Mouse (Mus musculus) testis, adult 2 months (tissue): Measurements from ENCODE around the gene Plekha7. TPM values are rescaled to one million over a fixed set of nuclear protein-coding genes. Genes with fewer than 3 reads are reported as not detected.

Experiments used
- H3K27ac ChIP-seq: fragments of 200-500 bp; 2 replicates; pipeline ENCODE4 v1.5.1; 2012; ENCODE audit warnings: low read depth, low read length; ENCODE audit not compliant: control insufficient read depth, insufficient read depth
- H3K27me3 ChIP-seq: fragments of 200-500 bp; 2 replicates; pipeline ENCODE4 v1.6.1; 2012; ENCODE audit warnings: mild to moderate bottlenecking, low read length, moderate library complexity; ENCODE audit not compliant: control insufficient read depth, insufficient read depth
- H3K36me3 ChIP-seq: fragments of 200-500 bp; 2 replicates; pipeline ENCODE4 v1.6.1; 2012; ENCODE audit warnings: mild to moderate bottlenecking, low read length; ENCODE audit not compliant: control insufficient read depth, insufficient read depth
- H3K4me1 ChIP-seq: fragments of 200-500 bp; 2 replicates; pipeline ENCODE4 v1.6.1; 2012; ENCODE audit warnings: low read length; ENCODE audit not compliant: control insufficient read depth, insufficient read depth
- H3K4me3 ChIP-seq: fragments of 200-500 bp; 2 replicates; pipeline ENCODE4 v1.5.1; 2012; ENCODE audit warnings: low read depth, mild to moderate bottlenecking, low read length, moderate library complexity, mixed read lengths; ENCODE audit not compliant: control insufficient read depth
- CTCF ChIP-seq: fragments of 200-500 bp; IDR thresholded peaks from 2 replicates; pipeline ENCODE4 v1.5.1; 2012; ENCODE audit warnings: low read depth, mild to moderate bottlenecking, inconsistent platforms, low read length, moderate library complexity; ENCODE audit not compliant: control insufficient read depth, insufficient read depth, insufficient replicate concordance
- POLR2A ChIP-seq: fragments of 200-500 bp; IDR thresholded peaks from 2 replicates; pipeline ENCODE4 v1.6.1; 2012; ENCODE audit warnings: low read depth, mild to moderate bottlenecking, inconsistent platforms, low read length, moderate library complexity; ENCODE audit not compliant: control insufficient read depth
- polyA plus RNA-seq: library from polyadenylated mRNA; depleted of rRNA; stranded (reverse); fragments of >200 nt; gene quantifications from 2 replicates; pipeline ENCODE4 v1.2.3, GENCODE M21; 2012

Plekha7 gene
- polyA plus RNA-seq, 1 experiment: 6.0 TPM

DNA sequence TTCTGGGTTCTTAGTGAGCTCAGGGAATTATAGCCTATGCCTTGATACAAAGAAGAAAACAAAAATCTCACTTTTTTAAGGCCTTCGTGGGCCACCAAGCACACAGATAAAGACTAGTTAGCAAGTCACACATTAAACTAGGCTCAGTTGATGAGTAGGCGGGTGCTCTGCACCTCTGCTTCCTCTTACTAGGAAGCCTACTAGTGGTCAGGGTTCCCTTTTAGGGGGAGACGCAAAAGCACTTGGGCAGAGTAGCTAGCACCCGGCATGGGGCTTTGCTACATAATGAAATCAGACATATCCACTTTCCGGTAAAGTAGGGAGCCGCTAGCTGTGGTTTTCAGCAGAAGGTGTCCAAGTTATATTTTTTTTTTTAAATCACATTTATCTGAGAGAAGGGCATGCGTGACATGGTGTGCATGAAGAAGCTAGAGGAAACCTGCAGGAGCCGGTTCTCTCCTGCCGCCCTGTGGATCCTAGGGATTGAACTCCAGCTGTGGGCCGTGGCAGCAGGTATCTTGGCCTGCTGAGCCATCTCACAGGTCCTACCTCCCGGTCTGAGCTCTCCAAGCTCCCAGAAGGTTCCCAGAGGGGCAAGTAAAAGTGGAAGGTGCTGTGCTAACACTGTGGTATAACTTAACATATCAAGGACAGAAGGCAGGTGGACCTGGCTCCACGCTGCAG is 67.2 kb downstream of the Plekha7 start:
- no peaks in the 10 kb centered on the region for H3K36me3 ChIP-seq
- H3K27me3 ChIP-seq: no peaks in the 10 kb centered on the region
- peaks cover 10% of the 10 kb centered on the region for H3K4me1 ChIP-seq
- H3K4me3 ChIP-seq: no peak overlapping the region
- no peak for TF ChIP-seq POLR2A
- no peak for TF ChIP-seq CTCF
- H3K27ac ChIP-seq: no peak overlapping the region

DNA sequence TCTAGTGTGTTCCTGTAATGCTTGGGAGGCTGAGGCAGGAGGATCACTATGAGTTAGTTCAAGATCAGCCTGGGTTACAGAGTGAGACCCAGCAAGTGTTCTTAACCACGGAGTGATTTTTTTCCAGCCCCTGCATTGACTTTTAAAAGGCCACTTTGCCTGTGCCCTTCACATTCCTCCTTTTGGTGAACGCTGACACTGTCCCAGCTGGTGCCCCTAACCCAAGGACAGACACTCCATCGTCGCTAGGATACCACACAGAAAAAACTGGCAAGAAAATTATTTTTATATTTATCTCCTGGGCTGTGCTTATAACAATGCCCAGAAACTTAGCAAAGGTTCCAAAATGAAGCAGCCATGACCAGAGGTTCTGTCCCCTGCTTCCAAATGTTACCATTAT is 67.8 kb downstream of the Plekha7 start:
- H3K36me3 ChIP-seq: no peaks in the 10 kb centered on the region
- no peaks in the 10 kb centered on the region for H3K27me3 ChIP-seq
- no peak overlapping the region for H3K4me3 ChIP-seq
- H3K4me1 ChIP-seq: peaks cover 10% of the 10 kb centered on the region
- no peak overlapping the region for H3K27ac ChIP-seq
- TF ChIP-seq POLR2A (no peak), CTCF (no peak)

DNA sequence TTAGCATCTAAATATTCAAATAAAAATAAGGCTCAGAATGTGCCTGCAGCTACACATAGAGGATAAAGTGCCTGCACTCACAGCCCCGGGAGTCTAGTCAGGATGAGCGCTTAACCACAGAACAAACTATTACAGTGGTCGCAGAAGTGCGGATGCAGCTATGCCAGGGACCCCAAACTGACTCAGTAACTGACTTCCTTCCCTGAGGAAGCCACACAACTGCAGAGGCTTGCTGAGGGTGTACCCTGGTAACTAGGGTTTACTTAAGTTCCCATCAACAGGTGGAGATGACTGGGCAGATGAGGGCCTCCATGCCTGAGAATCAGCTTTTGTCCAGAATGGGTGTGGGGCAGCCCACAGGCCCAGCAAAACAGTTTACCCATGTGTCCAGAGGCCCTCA is 69.9 kb downstream of the Plekha7 start:
- no peak overlapping the region for H3K27ac ChIP-seq
- no peak for TF ChIP-seq CTCF
- no peak for TF ChIP-seq POLR2A
- no peaks in the 10 kb centered on the region for H3K36me3 ChIP-seq
- peaks cover 10% of the 10 kb centered on the region for H3K4me1 ChIP-seq
- no peak overlapping the region for H3K4me3 ChIP-seq
- no peaks in the 10 kb centered on the region for H3K27me3 ChIP-seq

DNA sequence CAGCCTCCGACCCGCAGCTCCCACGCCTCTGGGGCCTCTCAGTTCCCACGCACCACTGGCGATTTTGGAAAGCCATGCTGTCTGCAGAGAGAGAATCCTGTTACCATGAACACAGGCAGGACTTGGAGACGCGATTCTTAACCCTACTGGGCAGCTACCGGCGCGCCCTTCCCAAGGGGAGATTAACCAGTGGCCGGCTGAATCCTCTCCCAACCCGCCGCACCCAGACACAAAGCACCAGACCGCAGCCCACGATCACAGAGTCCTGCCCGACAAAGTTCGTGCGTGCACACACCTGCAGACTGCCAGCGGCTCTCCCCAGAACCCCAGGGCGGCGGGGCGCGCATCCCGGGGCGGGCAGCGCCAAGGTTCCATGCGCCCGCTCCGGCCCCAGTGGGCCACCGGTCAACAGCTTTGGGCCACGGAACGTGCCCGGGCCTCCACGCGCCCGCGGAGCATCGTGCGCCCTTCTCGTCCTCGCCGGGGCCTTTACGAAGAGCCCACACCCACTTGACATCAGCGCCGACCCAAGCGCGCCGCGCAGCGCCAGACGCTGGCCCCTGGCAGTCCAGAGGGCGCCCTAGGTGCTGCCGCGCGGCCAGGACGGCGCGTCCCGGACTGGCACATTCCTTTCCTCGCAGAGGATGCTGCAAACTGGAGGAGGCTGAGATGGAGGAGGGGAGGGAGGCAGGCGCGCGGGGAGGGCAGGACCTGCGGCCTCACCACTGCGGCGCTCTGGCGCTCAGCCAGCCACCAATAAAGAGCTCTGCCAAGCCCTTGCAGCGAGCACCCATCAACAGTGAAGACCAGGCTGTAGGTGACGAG is 70.8 kb downstream of the Plekha7 start:
- Histone ChIP-seq H3K27ac (no peak overlapping the region), H3K36me3 (no peaks in the 10 kb centered on the region), H3K27me3 (no peaks in the 10 kb centered on the region), H3K4me3 (peak overlapping the region; percentile 28), H3K4me1 (peaks cover 10% of the 10 kb centered on the region)
- no peak for TF ChIP-seq CTCF

DNA sequence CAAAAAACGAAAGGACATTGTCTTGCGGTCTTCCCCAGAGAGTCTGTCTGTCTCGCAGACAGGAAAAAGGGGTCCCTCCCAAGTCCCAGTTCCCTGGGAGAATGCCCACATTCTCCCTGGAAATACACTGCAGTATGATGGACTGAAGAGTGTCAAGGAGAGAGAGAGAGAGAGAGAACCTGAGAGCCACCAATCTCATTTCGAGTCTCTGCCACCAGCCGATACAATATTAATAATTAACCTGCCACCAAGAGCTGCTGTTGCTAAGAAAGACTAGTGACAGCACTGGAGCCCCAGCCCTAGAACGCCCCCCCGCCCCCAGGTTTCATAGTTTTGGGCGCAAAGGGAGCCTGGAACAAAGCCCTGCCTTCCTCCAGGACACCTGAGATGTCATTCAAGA is 71.6 kb downstream of the Plekha7 start:
- TF ChIP-seq POLR2A (no peak), CTCF (no peak)
- Histone ChIP-seq H3K27ac (no peak overlapping the region), H3K4me3 (no peak overlapping the region), H3K27me3 (no peaks in the 10 kb centered on the region), H3K4me1 (peaks cover 10% of the 10 kb centered on the region), H3K36me3 (no peaks in the 10 kb centered on the region)

DNA sequence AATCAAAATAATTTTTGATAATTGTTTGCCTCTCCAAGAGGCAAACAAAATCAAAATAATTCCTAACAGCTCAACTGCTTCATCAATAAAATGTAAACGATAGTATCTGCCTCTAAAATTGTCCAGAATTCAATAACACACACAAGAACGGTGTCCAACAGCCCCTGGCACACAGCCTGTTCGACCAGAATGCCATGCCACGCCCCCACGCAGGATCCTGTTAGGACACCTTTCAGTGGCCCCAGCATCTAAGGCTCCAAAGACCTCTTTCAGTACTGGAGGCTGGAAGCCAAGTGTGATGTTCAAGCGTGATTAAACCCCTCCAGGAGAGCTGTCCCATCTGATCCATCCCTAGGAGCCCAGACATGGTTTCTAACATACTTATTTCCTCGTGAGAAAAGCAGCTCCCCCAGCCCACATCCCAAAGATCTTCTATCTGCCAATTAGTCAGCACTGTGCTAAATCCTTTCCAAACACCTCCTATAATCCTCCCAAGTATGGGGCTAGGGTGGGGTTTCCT is 73.8 kb downstream of the Plekha7 start:
- no peaks in the 10 kb centered on the region for H3K27me3 ChIP-seq
- TF ChIP-seq CTCF (no peak), POLR2A (no peak)
- H3K4me1 ChIP-seq: peaks cover 10% of the 10 kb centered on the region
- no peak overlapping the region for H3K4me3 ChIP-seq
- H3K27ac ChIP-seq: no peak overlapping the region
- no peaks in the 10 kb centered on the region for H3K36me3 ChIP-seq

DNA sequence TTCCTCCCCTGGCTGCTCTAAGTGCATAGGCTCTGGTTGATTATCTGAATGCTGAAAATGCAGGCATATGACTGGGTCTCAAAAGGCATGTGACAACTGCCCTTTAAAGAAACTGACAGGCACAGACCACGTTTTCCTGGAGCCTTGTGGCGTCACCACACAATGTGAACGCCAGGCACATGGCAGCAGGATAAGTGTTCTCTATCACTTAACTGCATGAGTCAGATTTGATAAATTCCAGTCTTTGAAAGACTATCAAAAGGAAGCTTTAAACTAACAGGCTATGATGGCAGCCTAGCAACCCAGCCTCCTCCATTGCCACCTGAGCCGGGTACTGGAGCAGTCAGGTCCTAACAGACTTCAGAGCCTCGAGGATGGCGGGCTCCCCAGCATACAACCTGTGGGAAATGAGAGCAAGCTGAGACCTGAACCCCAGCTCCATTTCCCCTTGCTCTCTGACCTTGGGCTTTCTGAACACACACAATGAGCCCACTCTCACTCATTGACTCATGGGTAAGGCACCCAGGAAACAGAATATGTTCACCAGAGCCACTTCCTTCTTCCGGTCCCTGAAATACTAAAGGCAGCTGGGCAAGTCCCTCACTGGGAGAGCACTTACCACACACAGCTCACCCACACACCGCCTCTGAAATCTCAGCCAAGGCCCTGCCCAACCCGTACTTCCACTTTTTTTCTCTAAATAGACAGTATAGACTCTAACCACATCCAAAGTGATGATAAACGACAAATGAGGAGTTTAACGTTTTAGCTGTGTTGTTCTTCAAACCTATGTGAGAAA is 77.2 kb downstream of the Plekha7 start:
- Histone ChIP-seq H3K36me3 (no peaks in the 10 kb centered on the region), H3K4me1 (no peaks in the 10 kb centered on the region), H3K27ac (no peak overlapping the region), H3K4me3 (no peak overlapping the region), H3K27me3 (no peaks in the 10 kb centered on the region)
- TF ChIP-seq POLR2A (no peak), CTCF (no peak)
